Mouse (Mus musculus) testis, adult 2 months (tissue): ENCODE measurements around the gene Fcrla.

Source experiments
- CTCF ChIP-seq: fragments of 200-500 bp; IDR thresholded peaks from 2 replicates; pipeline ENCODE4 v1.5.1; 2012; ENCODE audit warnings: low read depth, mild to moderate bottlenecking, inconsistent platforms, low read length, moderate library complexity; ENCODE audit not compliant: control insufficient read depth, insufficient read depth, insufficient replicate concordance
- POLR2A ChIP-seq: fragments of 200-500 bp; IDR thresholded peaks from 2 replicates; pipeline ENCODE4 v1.6.1; 2012; ENCODE audit warnings: low read depth, mild to moderate bottlenecking, inconsistent platforms, low read length, moderate library complexity; ENCODE audit not compliant: control insufficient read depth

DNA sequence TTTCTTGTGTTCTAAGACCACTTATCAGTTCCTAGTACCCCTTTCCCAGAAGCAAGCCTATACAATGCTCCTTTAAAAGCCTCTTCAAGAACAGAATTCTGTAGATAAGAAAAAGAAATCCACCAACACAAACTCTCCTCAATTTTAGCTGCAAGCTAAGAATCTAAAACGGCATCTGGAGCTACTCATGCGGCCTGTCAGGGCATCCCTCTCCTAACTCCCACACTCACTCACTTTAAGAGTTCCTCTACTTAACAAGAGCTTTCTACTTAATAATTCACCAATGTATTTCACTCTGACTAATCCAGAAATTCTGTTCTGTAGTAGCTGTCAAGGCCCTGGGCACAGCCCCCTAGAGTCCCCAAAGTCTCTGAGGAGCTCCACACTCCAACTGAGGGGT lies 35.7 kb downstream of the Fcrla start:
- no peak for TF ChIP-seq CTCF
- no peak for TF ChIP-seq POLR2A
